22 mouse cellular contexts compared by ENCODE assay signal in the genomic region with DNA sequence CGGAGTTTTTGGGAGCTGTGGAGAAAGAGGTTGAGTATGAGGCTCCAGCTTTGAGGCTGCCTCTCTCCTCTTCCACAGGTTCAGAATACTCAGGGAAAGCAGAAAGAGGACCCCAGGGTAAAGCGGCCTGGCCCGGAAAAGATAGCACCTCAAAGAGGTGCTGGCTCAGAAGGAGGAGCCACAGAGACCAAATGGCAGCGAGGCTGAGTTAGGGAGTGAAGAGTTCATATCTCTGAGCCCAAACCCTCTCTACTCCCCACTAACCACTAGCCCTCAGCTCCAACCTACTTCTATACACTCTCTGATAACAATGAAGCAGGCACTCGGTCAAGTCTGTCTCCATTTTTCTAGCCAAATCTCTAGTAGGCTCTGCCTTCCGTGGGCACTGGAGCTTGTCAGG. TPM values are rescaled to one million over a fixed set of nuclear protein-coding genes. Genes with fewer than 3 reads are reported as not detected.
A peak's percentile ranks its signal among the peaks of the same experiment; 100 is the strongest.
DNase-seq lines count a peak whose midpoint lies in the region; ATAC-seq and TF ChIP-seq lines count a peak whose summit lies in the region.
"Had no signal": no experiment of that assay in that cellular context is flagged by ENCODE, and none has a peak within 500 bp of the region (broad histone marks: within the 10 kb centered on the region; RNA-seq: fewer than 3 reads in every experiment).

No protein-coding gene starts in this region.

- H3K4me3 ChIP-seq in liver, embryonic 14.5 days (ENCODE audit: insufficient read depth in 1 of 2, low read depth in 2 of 2, low read length in 2 of 2), result no peak overlapping the region
- H3K4me3 ChIP-seq in midbrain, embryonic 10.5 days, result no peak overlapping the region
- H3K4me3 ChIP-seq: heart, adult 2 months; midbrain, embryonic 15.5 days had no signal

- peaks cover 46 to 56% of the 10 kb centered on the region in 2 experiments for H3K4me1 ChIP-seq in liver, embryonic 14.5 days (replicated peaks; ENCODE audit: control insufficient read depth in 2 of 2, insufficient read depth in 2 of 2, low read length in 1 of 2)
- H3K4me1 ChIP-seq in midbrain, embryonic 10.5 days, result no peaks in the 10 kb centered on the region
- H3K4me1 ChIP-seq: midbrain, embryonic 15.5 days had no signal

- peak; percentile 89 for ATAC-seq in liver, embryonic 14.5 days (ENCODE audit: insufficient read depth)
- ATAC-seq: forebrain, postnatal 0 days; midbrain, embryonic 15.5 days had no signal

- peak overlapping the region; percentile 58 for H3K4me2 ChIP-seq in liver, embryonic 14.5 days (ENCODE audit: low read depth)
- H3K4me2 ChIP-seq: midbrain, embryonic 15.5 days had no signal

- intact Hi-C loops in gastrocnemius, postnatal 14 days (cut with DNase I; ENCODE audit: low total_unique reads), result no loop called here

- no peaks in the 10 kb centered on the region for H3K27me3 ChIP-seq in liver, embryonic 14.5 days (ENCODE audit: control insufficient read depth, insufficient read depth, low read length)
- no peaks in the 10 kb centered on the region for H3K27me3 ChIP-seq in midbrain, embryonic 10.5 days (ENCODE audit: low read depth, poor library complexity, severe bottlenecking)
- H3K27me3 ChIP-seq: midbrain, embryonic 15.5 days had no signal

- no peak for TF ChIP-seq CTCF in liver, embryonic 14.5 days (IDR thresholded peaks at IDR 0.05; ENCODE audit: low read depth)

- WGBS in liver, embryonic 14.5 days (ENCODE audit: insufficient replicate concordance), result 13% methylated on average over 6 of the region's 6 CpGs
- WGBS in midbrain, embryonic 10.5 days, result 69% methylated on average over 6 of the region's 6 CpGs

- no peaks in the 10 kb centered on the region for H3K9me3 ChIP-seq in liver, embryonic 14.5 days (ENCODE audit: control insufficient read depth, low read length)
- H3K9me3 ChIP-seq in midbrain, embryonic 10.5 days (replicated peaks), result no peaks in the 10 kb centered on the region
- H3K9me3 ChIP-seq: midbrain, embryonic 15.5 days had no signal

- H3K36me3 ChIP-seq in liver, embryonic 14.5 days (replicated peaks; ENCODE audit: control insufficient read depth, insufficient read depth, low read depth), result no peaks in the 10 kb centered on the region
- H3K36me3 ChIP-seq in midbrain, embryonic 10.5 days, result no peaks in the 10 kb centered on the region
- H3K36me3 ChIP-seq: midbrain, embryonic 15.5 days had no signal

- peak overlapping the region; percentile 28 for H3K9ac ChIP-seq in liver, embryonic 14.5 days (replicated peaks)
- H3K9ac ChIP-seq: forebrain, postnatal 0 days; midbrain, embryonic 15.5 days had no signal

- peak; percentile 13 to 14 for DNase-seq in spleen, postnatal 36 days (ENCODE audit: low spot score in 2 of 2)
- no peak for DNase-seq in spleen, postnatal 4 days (ENCODE audit: low spot score in 2 of 2)
- peak; percentile 79 for DNase-seq in c-Kit-positive CD71-positive TER-119-positive erythroid progenitor cells, embryonic 14.5 days (ENCODE audit: low spot score)
- DNase-seq in liver, embryonic 14.5 days (ENCODE audit: low read depth in 3 of 3, low spot score in 3 of 3), result peak; percentile 63 to 77 (median 77)
- DNase-seq in midbrain, embryonic 10.5 days (ENCODE audit: low spot score), result no peak
- no peak for DNase-seq in frontal cortex, postnatal 36 days (ENCODE audit: low spot score in 2 of 2)
- no peak for DNase-seq in gastrocnemius, postnatal 14 days
- DNase-seq: adrenal gland, postnatal 25 days; cerebellum, adult 11 months; embryo, embryonic 11 days; forebrain, postnatal 0 days; heart, adult 2 months; heart, postnatal 4 days; lung, postnatal 14 days; right cerebral cortex, adult 18-20 months; thymus, adult 18-20 months had no signal

- H3K27ac ChIP-seq in liver, embryonic 14.5 days, result peak overlapping the region; percentile 94
- H3K27ac ChIP-seq in midbrain, embryonic 10.5 days (replicated peaks), result no peak overlapping the region
- H3K27ac ChIP-seq: heart, adult 2 months; kidney, postnatal 0 days; midbrain, embryonic 15.5 days had no signal

- peak; percentile 48 for TF ChIP-seq EP300 in liver, embryonic 14.5 days (IDR thresholded peaks at IDR 0.05; ENCODE audit: low read depth)

RNA-seq across cellular contexts. Expression of a gene that starts 34.5 kb away (rescaled TPM):
- 79.1 and 109 TPM in 2 replicates for polyA plus RNA-seq in liver, embryonic 14.5 days (2012; rRNA removed)
- 76.6 and 95.2 TPM in 2 replicates for polyA plus RNA-seq in liver, embryonic 14.5 days (2014; fragmentation: Nextera tagmentation; extraction: Ambion mirVana)
- 8.5 and 12.7 TPM in 2 replicates for polyA plus RNA-seq in midbrain, embryonic 10.5 days (2016; fragmentation: Nextera tagmentation; extraction: Ambion mirVana)
- total RNA-seq in gastrocnemius, postnatal 14 days (2021), result 10 to 100 TPM; 38.6 to 69.1 TPM

RNA-seq across cellular contexts. Expression of a gene that starts 43.3 kb away (rescaled TPM):
- not detected in 2 replicates for polyA plus RNA-seq in liver, embryonic 14.5 days (2012; rRNA removed)
- not detected in 2 replicates for polyA plus RNA-seq in liver, embryonic 14.5 days (2014; fragmentation: Nextera tagmentation; extraction: Ambion mirVana)
- not detected in 2 replicates for polyA plus RNA-seq in midbrain, embryonic 10.5 days (2016; fragmentation: Nextera tagmentation; extraction: Ambion mirVana)
- total RNA-seq in gastrocnemius, postnatal 14 days (2021), result not detected
- total RNA-seq: adrenal gland, postnatal 25 days; forebrain, postnatal 0 days; gastrocnemius, adult 8-10 months; heart, adult 2 months; heart, postnatal 4 days; layer of hippocampus, adult 8-10 months; left cerebral cortex, postnatal 10 days had no signal
- polyA plus RNA-seq: forebrain, postnatal 0 days; heart, adult 2 months; limb, embryonic 14.5 days; midbrain, embryonic 15.5 days had no signal

Comparison
In these comparisons a context has a peak if more than half of its experiments do, and no peak if none do; other contexts are left out.
1. DNase-seq: peak in spleen, postnatal 36 days (2 of 2), c-Kit-positive CD71-positive TER-119-positive erythroid progenitor cells, embryonic 14.5 days (single experiment) and liver, embryonic 14.5 days (3 of 3); none in spleen, postnatal 4 days (0 of 2), midbrain, embryonic 10.5 days (single experiment), frontal cortex, postnatal 36 days (0 of 2) and gastrocnemius, postnatal 14 days (single experiment).